Mouse (Mus musculus) MEL (cell line): ENCODE results near the gene Gm11444. TPM values are rescaled to one million over a fixed set of nuclear protein-coding genes. Genes with fewer than 3 reads are reported as not detected.

Experiments
- DNase-seq: peaks from one replicate; pipeline ENCODE4 v3.0.0; 2011; ENCODE audit warnings: low read depth, low spot score
- H3K27ac ChIP-seq: 2 replicates; pipeline ENCODE4 v1.5.1; 2012; ENCODE audit warnings: low read depth, mild to moderate bottlenecking, control low read depth, low read length, moderate library complexity; ENCODE audit not compliant: control insufficient read depth
- H3K27me3 ChIP-seq, 2 experiments: fragments of 150-350 bp in 1 of 2; sonication (generic) in 1 of 2; 2 replicates each; pipeline ENCODE4 v1.6.1; 2012; ENCODE audit warnings: low read length in 2 of 2, mild to moderate bottlenecking in 2 of 2, improper control_type of control experiment in 1 of 2, moderate library complexity in 1 of 2; ENCODE audit not compliant: insufficient read depth in 2 of 2, control insufficient read depth in 1 of 2
- H3K36me3 ChIP-seq, 2 experiments: 2 replicates each; pipeline ENCODE4 v1.6.1; 2012 to 2014; ENCODE audit warnings: low read length in 2 of 2, improper control_type of control experiment in 1 of 2, inconsistent platforms in 1 of 2, mild to moderate bottlenecking in 1 of 2; ENCODE audit not compliant: insufficient read depth in 2 of 2, control insufficient read depth in 1 of 2
- H3K4me1 ChIP-seq, 2 experiments: fragments of 150-350 bp in 1 of 2; sonication (generic) in 1 of 2; 2 replicates each; pipeline ENCODE4 v1.6.1; 2012; ENCODE audit warnings: low read length in 2 of 2, improper control_type of control experiment in 1 of 2, mild to moderate bottlenecking in 1 of 2; ENCODE audit not compliant: insufficient read depth in 2 of 2, control insufficient read depth in 1 of 2
- H3K4me3 ChIP-seq, 2 experiments: fragments of 150-350 bp in 1 of 2; sonication (generic) in 1 of 2; 2 replicates each; pipeline ENCODE4 v1.5.1; 2012; ENCODE audit warnings: low read depth in 2 of 2, low read length in 2 of 2, mild to moderate bottlenecking in 2 of 2, moderate library complexity in 2 of 2, control low read depth in 1 of 2, improper control_type of control experiment in 1 of 2; ENCODE audit not compliant: control insufficient read depth in 1 of 2, insufficient read depth in 1 of 2
- H3K79me2 ChIP-seq: 2 replicates; pipeline ENCODE4 v1.6.1; 2012; ENCODE audit warnings: mild to moderate bottlenecking, low read length, moderate library complexity; ENCODE audit not compliant: control insufficient read depth, poor library complexity, insufficient read depth
- H3K9ac ChIP-seq: 2 replicates; pipeline ENCODE4 v1.6.1; 2012; ENCODE audit warnings: low read depth, mild to moderate bottlenecking, control low read depth, low read length, moderate library complexity; ENCODE audit not compliant: control insufficient read depth, poor library complexity, severe bottlenecking
- H3K9me3 ChIP-seq: fragments of 150-350 bp; sonication (generic); replicated peaks from 2 replicates; pipeline ENCODE4 v1.6.1; 2012; ENCODE audit warnings: mild to moderate bottlenecking, low read length, improper control_type of control experiment, moderate library complexity; ENCODE audit not compliant: insufficient read depth
- BHLHE40 ChIP-seq: IDR thresholded peaks from 2 replicates; pipeline ENCODE4 v1.6.1; 2012; ENCODE audit warnings: low read depth, mild to moderate bottlenecking, inconsistent platforms, low read length, improper control_type of control experiment, borderline replicate concordance
- CHD1 ChIP-seq: IDR thresholded peaks from 2 replicates; pipeline ENCODE4 v1.6.1; 2012; ENCODE audit warnings: low read depth, mild to moderate bottlenecking, inconsistent platforms, low read length, improper control_type of control experiment
- CHD2 ChIP-seq: IDR thresholded peaks from 2 replicates; pipeline ENCODE4 v1.6.1; 2011; ENCODE audit warnings: low read length, improper control_type of control experiment
- CTCF ChIP-seq, 3 experiments: IDR thresholded peaks in 2 of 3; conservative IDR thresholded peaks in 1 of 3; 2 replicates each; pipeline ENCODE4 v1.5.1; 2011 to 2012; ENCODE audit warnings: low read length in 3 of 3, low read depth in 2 of 3, mild to moderate bottlenecking in 2 of 3, improper control_type of control experiment in 1 of 3, inconsistent platforms in 1 of 3, mixed read lengths in 1 of 3, moderate library complexity in 1 of 3; ENCODE audit not compliant: control insufficient read depth in 1 of 3, insufficient read depth in 1 of 3, poor library complexity in 1 of 3, severe bottlenecking in 1 of 3
- ELF1 ChIP-seq: IDR thresholded peaks from 2 replicates; pipeline ENCODE4 v1.6.1; 2014; ENCODE audit warnings: low read depth, mild to moderate bottlenecking, inconsistent platforms, low read length, improper control_type of control experiment, moderate library complexity
- GABPA ChIP-seq: IDR thresholded peaks from 2 replicates; pipeline ENCODE4 v1.6.1; 2012; ENCODE audit warnings: low read depth, mild to moderate bottlenecking, inconsistent platforms, low read length, improper control_type of control experiment, moderate library complexity
- HCFC1 ChIP-seq: IDR thresholded peaks from 2 replicates; pipeline ENCODE4 v1.6.1; 2012; ENCODE audit warnings: low read depth, mild to moderate bottlenecking, inconsistent platforms, low read length, improper control_type of control experiment, moderate library complexity
- JUND ChIP-seq: IDR thresholded peaks from 2 replicates; pipeline ENCODE4 v1.6.1; 2011; ENCODE audit warnings: low read depth, mild to moderate bottlenecking, improper control_type of control experiment, low read length
- KAT2A ChIP-seq: conservative IDR thresholded peaks from 2 replicates; pipeline ENCODE4 v1.6.1; 2012; ENCODE audit warnings: low read depth, low read length, improper control_type of control experiment, inconsistent platforms
- MAFK ChIP-seq: IDR thresholded peaks from 2 replicates; pipeline ENCODE4 v1.6.1; 2011; ENCODE audit warnings: low read depth, mild to moderate bottlenecking, low read length, improper control_type of control experiment, borderline replicate concordance
- MAX ChIP-seq: IDR thresholded peaks from 2 replicates; pipeline ENCODE4 v1.6.1; 2011; ENCODE audit warnings: low read length, improper control_type of control experiment
- MYC ChIP-seq: IDR thresholded peaks from 2 replicates; pipeline ENCODE4 v1.6.1; 2011; ENCODE audit warnings: low read depth, mild to moderate bottlenecking, low read length, improper control_type of control experiment, moderate library complexity
- NELFE ChIP-seq: IDR thresholded peaks from 2 replicates; pipeline ENCODE4 v1.6.1; 2011; ENCODE audit warnings: low read depth, low read length, improper control_type of control experiment
- NRF1 ChIP-seq: IDR thresholded peaks from 2 replicates; pipeline ENCODE4 v1.6.1; 2014; ENCODE audit warnings: low read depth, mild to moderate bottlenecking, inconsistent platforms, low read length, improper control_type of control experiment, moderate library complexity; ENCODE audit not compliant: poor library complexity, insufficient read depth, severe bottlenecking
- POLR2A ChIP-seq, 2 experiments: IDR thresholded peaks; 2 replicates each; pipeline ENCODE4 v1.6.1; 2011 to 2012; ENCODE audit warnings: low read length in 2 of 2, mild to moderate bottlenecking in 2 of 2, control low read depth in 1 of 2, improper control_type of control experiment in 1 of 2, low read depth in 1 of 2, moderate library complexity in 1 of 2; ENCODE audit not compliant: control insufficient read depth in 1 of 2, insufficient read depth in 1 of 2, poor library complexity in 1 of 2
- POLR2AphosphoS2 ChIP-seq: IDR thresholded peaks from 2 replicates; pipeline ENCODE4 v1.6.1; 2011; ENCODE audit warnings: low read length, improper control_type of control experiment
- POLR2AphosphoS5 ChIP-seq: IDR thresholded peaks from 2 replicates; pipeline ENCODE4 v1.6.1; 2012; ENCODE audit warnings: low read depth, borderline replicate concordance, mild to moderate bottlenecking, inconsistent platforms, low read length, moderate library complexity, mixed read lengths
- RCOR1 ChIP-seq: IDR thresholded peaks from 2 replicates; pipeline ENCODE4 v1.6.1; 2012; ENCODE audit warnings: low read depth, mild to moderate bottlenecking, inconsistent platforms, low read length, improper control_type of control experiment
- SIN3A ChIP-seq: IDR thresholded peaks from 2 replicates; pipeline ENCODE4 v1.6.1; 2012; ENCODE audit warnings: low read length, improper control_type of control experiment, inconsistent platforms
- TBP ChIP-seq: IDR thresholded peaks from 2 replicates; pipeline ENCODE4 v1.8.0; 2011; ENCODE audit warnings: low read depth, low read length, improper control_type of control experiment
- UBTF ChIP-seq: IDR thresholded peaks from 2 replicates; pipeline ENCODE4 v1.6.1; 2012; ENCODE audit warnings: low read depth, mild to moderate bottlenecking, inconsistent platforms, low read length, improper control_type of control experiment, moderate library complexity, borderline replicate concordance; ENCODE audit not compliant: insufficient read depth
- USF1 ChIP-seq: IDR thresholded peaks from 2 replicates; pipeline ENCODE4 v1.6.1; 2014; ENCODE audit warnings: low read depth, mild to moderate bottlenecking, inconsistent platforms, low read length, improper control_type of control experiment, moderate library complexity
- ZMIZ1 ChIP-seq: IDR thresholded peaks from 2 replicates; pipeline ENCODE4 v1.6.1; 2012; ENCODE audit warnings: low read depth, mild to moderate bottlenecking, inconsistent platforms, low read length, improper control_type of control experiment, moderate library complexity
- ZNF384 ChIP-seq: IDR thresholded peaks from 2 replicates; pipeline ENCODE4 v1.6.1; 2012; ENCODE audit warnings: low read depth, mild to moderate bottlenecking, inconsistent platforms, low read length, improper control_type of control experiment
- polyA plus RNA-seq, 2 experiments: library from polyadenylated mRNA; stranded (reverse) in 1 of 2; unstranded in 1 of 2; fragments of >175 nt in 1 of 2; fragments of >200 nt in 1 of 2; gene quantifications; 2 replicates each; pipeline versions ENCODE4 v1.2.1 to v1.2.4; 2012; ENCODE audit warnings: low replicate concordance in 2 of 2, low read depth in 1 of 2; ENCODE audit not compliant: insufficient read length in 2 of 2, insufficient read depth in 1 of 2, missing spikeins in 1 of 2
- total RNA-seq: library from RNA; depleted of rRNA; stranded (reverse); fragments of 300-350 nt; gene quantifications from 2 replicates; pipeline ENCODE4 v1.2.3, GENCODE M21; 2012

Gene Gm11444
- total and polyA plus RNA-seq, 3 experiments: 0.21 TPM; not detected in 2

GRCm38 (mm10) chr11:85833761-85834385, 16.3 kb downstream of the Gm11444 start:
- H3K79me2 ChIP-seq: no peaks in the 10 kb centered on the region
- no peak for DNase-seq
- H3K4me3 ChIP-seq: no peak overlapping the region
- no peak overlapping the region for H3K27ac ChIP-seq
- H3K27me3 ChIP-seq: no peaks in the 10 kb centered on the region
- H3K4me1 ChIP-seq: no peaks in the 10 kb centered on the region
- H3K9ac ChIP-seq: no peak overlapping the region
- no peaks in the 10 kb centered on the region for H3K9me3 ChIP-seq
- TF ChIP-seq MAX: no peak
- no peak for TF ChIP-seq RCOR1
- no peak for TF ChIP-seq BHLHE40
- no peak for TF ChIP-seq NELFE
- TF ChIP-seq USF1: no peak
- TF ChIP-seq ELF1: no peak
- TF ChIP-seq CHD2: no peak
- no peak for TF ChIP-seq HCFC1
- H3K36me3 ChIP-seq: no peaks in the 10 kb centered on the region

DNA sequence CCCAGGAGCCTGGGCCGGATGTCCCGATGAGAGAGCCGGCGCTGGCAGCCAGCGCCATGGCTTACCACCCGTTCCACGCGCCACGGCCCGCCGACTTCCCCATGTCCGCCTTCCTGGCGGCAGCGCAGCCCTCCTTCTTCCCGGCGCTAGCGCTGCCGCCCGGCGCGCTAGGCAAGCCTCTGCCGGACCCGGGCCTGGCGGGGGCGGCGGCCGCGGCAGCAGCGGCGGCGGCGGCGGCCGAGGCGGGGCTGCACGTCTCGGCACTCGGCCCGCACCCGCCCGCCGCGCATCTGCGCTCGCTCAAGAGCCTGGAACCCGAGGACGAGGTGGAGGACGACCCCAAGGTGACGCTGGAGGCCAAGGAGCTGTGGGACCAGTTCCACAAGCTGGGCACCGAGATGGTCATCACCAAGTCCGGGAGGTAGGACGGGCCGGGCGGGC, 17.0 kb downstream of the Gm11444 start:
- Histone ChIP-seq H3K4me3 (no peak overlapping the region), H3K79me2 (no peaks in the 10 kb centered on the region)
- no peak for TF ChIP-seq TBP
- no peak for TF ChIP-seq ELF1
- no peak for TF ChIP-seq KAT2A
- TF ChIP-seq CHD2: no peak
- no peak for TF ChIP-seq MAFK
- TF ChIP-seq ZNF384: no peak
- TF ChIP-seq JUND: no peak
- no peak for TF ChIP-seq SIN3A
- no peak for TF ChIP-seq POLR2A (IDR thresholded peaks at IDR 0.05; ENCODE audit: control insufficient read depth in 1 of 2, insufficient read depth in 1 of 2, low read depth in 1 of 2, low read length in 2 of 2, poor library complexity in 1 of 2)
- TF ChIP-seq UBTF: no peak
- TF ChIP-seq CHD1: no peak
- TF ChIP-seq POLR2AphosphoS2: no peak
- no peak for TF ChIP-seq NRF1
- TF ChIP-seq MAX: no peak
- TF ChIP-seq MYC: no peak
- TF ChIP-seq USF1: no peak
- no peak for TF ChIP-seq POLR2AphosphoS5
- TF ChIP-seq ZMIZ1: no peak
- no peak for TF ChIP-seq GABPA
- TF ChIP-seq CTCF (IDR thresholded peaks at IDR 0.05 in 2 of 3, conservative IDR thresholded peaks at IDR 0.05 in 1 of 3; ENCODE audit: control insufficient read depth in 1 of 3, insufficient read depth in 1 of 3, low read depth in 2 of 3, low read length in 3 of 3, poor library complexity in 1 of 3, severe bottlenecking in 1 of 3): no peak
- TF ChIP-seq, all 39 proteins: peak for 0
- H3K9ac ChIP-seq: no peak overlapping the region
- no peak overlapping the region for H3K27ac ChIP-seq
- no peaks in the 10 kb centered on the region for H3K36me3 ChIP-seq
- no peak for DNase-seq
- H3K27me3 ChIP-seq: no peaks in the 10 kb centered on the region
- H3K9me3 ChIP-seq: no peaks in the 10 kb centered on the region
- H3K4me1 ChIP-seq: no peaks in the 10 kb centered on the region
